In the genomic region with DNA sequence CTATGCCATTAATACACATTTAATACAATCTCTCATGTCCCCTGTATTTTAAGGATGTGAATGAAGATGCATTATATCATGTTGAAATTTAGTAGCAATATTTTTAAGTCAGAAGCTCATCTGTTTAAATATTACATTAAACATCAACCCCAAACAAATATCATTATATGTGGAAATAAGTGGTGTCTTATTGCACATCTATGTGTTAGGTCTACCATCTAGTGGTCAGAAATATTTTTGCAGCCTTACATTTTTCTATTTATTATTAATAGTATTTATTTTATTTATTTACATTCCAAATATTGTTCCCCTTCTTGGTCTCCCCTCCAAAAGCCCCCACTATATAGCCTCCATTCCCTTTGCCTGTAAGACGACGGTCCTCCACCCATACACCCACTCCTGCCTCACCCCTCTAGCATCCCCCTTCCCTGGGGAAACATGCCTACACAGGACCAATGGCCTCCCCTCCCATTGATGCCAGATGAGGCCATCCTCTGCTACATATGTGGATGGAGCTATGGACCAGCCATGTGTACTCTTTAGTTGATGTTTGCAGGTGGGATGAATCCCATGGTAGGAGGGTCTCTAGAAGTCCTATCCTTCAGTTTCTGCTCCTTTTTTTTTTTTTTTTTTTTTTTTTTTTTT, we compare ENCODE assay signal across 8 mouse cellular contexts. TPM values are rescaled to one million over a fixed set of nuclear protein-coding genes. Genes with fewer than 3 reads are reported as not detected.
A peak's percentile ranks its signal among the peaks of the same experiment; 100 is the strongest.
DNase-seq lines count a peak whose midpoint lies in the region; ATAC-seq and TF ChIP-seq lines count a peak whose summit lies in the region.

No protein-coding gene starts in this region.

- WGBS in kidney, embryonic 14.5 days: 31% methylated on average over 2 of the region's 2 CpGs
- 39% methylated on average over 2 of the region's 2 CpGs for WGBS in forebrain, postnatal 0 days
- WGBS in midbrain, embryonic 15.5 days: 33% methylated on average over 2 of the region's 2 CpGs

- no peak overlapping the region for H3K4me2 ChIP-seq in kidney, embryonic 14.5 days (replicated peaks; ENCODE audit: low read depth, low read length)
- no peak overlapping the region for H3K4me2 ChIP-seq in forebrain, postnatal 0 days (ENCODE audit: low read depth)
- no peak overlapping the region for H3K4me2 ChIP-seq in midbrain, embryonic 15.5 days

- no peak overlapping the region for H3K4me3 ChIP-seq in kidney, embryonic 14.5 days (ENCODE audit: low read length)
- H3K4me3 ChIP-seq in forebrain, postnatal 0 days (ENCODE audit: low read depth, low read length): no peak overlapping the region
- H3K4me3 ChIP-seq in midbrain, embryonic 15.5 days: no peak overlapping the region

- intact Hi-C loops in heart, postnatal 14 days (cut with DNase I): loop anchor here (5.0 to 10.0 kb wide), 2 partner anchors 1703 to 1810 kb away; no protein-coding TSS in a partner anchor

- TF ChIP-seq CTCF in forebrain, postnatal 0 days (IDR thresholded peaks at IDR 0.05; ENCODE audit: low read depth): peak; percentile 53

- no peaks in the 10 kb centered on the region for H3K27me3 ChIP-seq in kidney, embryonic 14.5 days (ENCODE audit: control insufficient read depth, insufficient read depth, low read length)
- H3K27me3 ChIP-seq in forebrain, postnatal 0 days (ENCODE audit: insufficient read depth, low read length): no peaks in the 10 kb centered on the region
- H3K27me3 ChIP-seq in midbrain, embryonic 15.5 days (replicated peaks): no peaks in the 10 kb centered on the region

- H3K27ac ChIP-seq in kidney, embryonic 14.5 days (ENCODE audit: low read depth, low read length): no peak overlapping the region
- no peak overlapping the region for H3K27ac ChIP-seq in forebrain, postnatal 0 days (ENCODE audit: low read depth, low read length)
- H3K27ac ChIP-seq in midbrain, embryonic 15.5 days: no peak overlapping the region

- no peak for DNase-seq in kidney, adult 8-10 months
- DNase-seq in MEL-GATA-1-ER (ENCODE audit: extremely low read depth, low read depth): peak; percentile 13
- peak; percentile 29 for DNase-seq in forebrain, postnatal 0 days
- DNase-seq in ovary, postnatal 14 days (ENCODE audit: low spot score): no peak
- no peak for DNase-seq in heart, postnatal 14 days
- DNase-seq in ovary, postnatal 36 days (ENCODE audit: low spot score): no peak

- no peak overlapping the region for H3K9ac ChIP-seq in kidney, embryonic 14.5 days (ENCODE audit: low read depth, low read length)
- no peak overlapping the region for H3K9ac ChIP-seq in forebrain, postnatal 0 days
- no peak overlapping the region for H3K9ac ChIP-seq in midbrain, embryonic 15.5 days

- peak; percentile 55; the same call in 1 of the 2 replicates for ATAC-seq in kidney, embryonic 14.5 days (ENCODE audit: low FRiP score, low TSS enrichment)
- peak; percentile 50 for ATAC-seq in forebrain, postnatal 0 days
- ATAC-seq in midbrain, embryonic 15.5 days (replicated peaks): peak; percentile 80

- H3K4me1 ChIP-seq in kidney, embryonic 14.5 days (ENCODE audit: control insufficient read depth, insufficient read depth, low read length): no peaks in the 10 kb centered on the region
- no peaks in the 10 kb centered on the region for H3K4me1 ChIP-seq in forebrain, postnatal 0 days (ENCODE audit: insufficient read depth)
- H3K4me1 ChIP-seq in midbrain, embryonic 15.5 days: no peaks in the 10 kb centered on the region

- no peaks in the 10 kb centered on the region for H3K36me3 ChIP-seq in kidney, embryonic 14.5 days (ENCODE audit: control insufficient read depth, insufficient read depth, low read length)
- H3K36me3 ChIP-seq in forebrain, postnatal 0 days (ENCODE audit: insufficient read depth): no peaks in the 10 kb centered on the region
- H3K36me3 ChIP-seq in midbrain, embryonic 15.5 days (replicated peaks): no peaks in the 10 kb centered on the region

- no peaks in the 10 kb centered on the region for H3K9me3 ChIP-seq in kidney, embryonic 14.5 days (ENCODE audit: control insufficient read depth, low read length)
- no peaks in the 10 kb centered on the region for H3K9me3 ChIP-seq in forebrain, postnatal 0 days (ENCODE audit: low read length)
- no peaks in the 10 kb centered on the region for H3K9me3 ChIP-seq in midbrain, embryonic 15.5 days

RNA-seq across cellular contexts. Expression of a gene that starts 45.3 kb away (rescaled TPM):
- polyA plus RNA-seq in kidney, embryonic 14.5 days (2014; fragmentation: Nextera tagmentation; extraction: Ambion mirVana): 7.8 and 8.2 TPM in 2 replicates
- 70.8 and 102 TPM in 2 replicates for total RNA-seq in forebrain, postnatal 0 days (2014; rRNA removed)
- 141 and 143 TPM in 2 replicates for polyA plus RNA-seq in forebrain, postnatal 0 days (2015; fragmentation: Nextera tagmentation; extraction: Ambion mirVana)
- 11.1 and 11.6 TPM in 2 replicates for polyA plus RNA-seq in midbrain, embryonic 15.5 days (2015; fragmentation: Nextera tagmentation; extraction: Ambion mirVana)
- total RNA-seq in heart, postnatal 14 days (2021): 1 to 10 TPM; 2.4 to 3.1 TPM

Comparison
In these comparisons a context has a peak if more than half of its experiments do, and no peak if none do; other contexts are left out.
1. DNase-seq: peak in MEL-GATA-1-ER (single experiment) and forebrain, postnatal 0 days (single experiment); none in kidney, adult 8-10 months (0 of 2), ovary, postnatal 14 days (single experiment), heart, postnatal 14 days (0 of 2) and ovary, postnatal 36 days (single experiment).
2. RNA of a gene that starts 45.3 kb away (polyA plus RNA-seq): 141 to 143 TPM in forebrain, postnatal 0 days; 11.1 to 11.6 TPM in midbrain, embryonic 15.5 days and 7.8 to 8.2 TPM in kidney, embryonic 14.5 days; every median in the first group is over 10 times any median in the second.
3. Peak in every context shown above with its lines, with median percentiles within 50 percentile points of each other: ATAC-seq.